Mouse (Mus musculus) CH12.LX (cell line): ENCODE measurements at regions not wholly inside any gene's neighbourhood (a gene's known extent, or its start where the extent isn't known, plus 50 kb on each side); places are given as distances from the start of the nearest gene placed in this dataset.

Experiments
- DNase-seq: peaks from one replicate; pipeline ENCODE4 v3.0.0-alpha.2; 2013; ENCODE audit errors: extremely low read depth
- H3K27ac ChIP-seq: 2 replicates; pipeline ENCODE4 v1.5.1; 2012; ENCODE audit warnings: low read depth, mild to moderate bottlenecking, control low read depth, moderate library complexity; ENCODE audit not compliant: insufficient read depth
- H3K27me3 ChIP-seq: replicated peaks from 2 replicates; pipeline ENCODE3; 2012; ENCODE audit warnings: inconsistent platforms
- H3K36me3 ChIP-seq, 2 experiments: replicated peaks in 1 of 2; 2 replicates each; pipeline versions ENCODE3 to v1.6.1; 2012; ENCODE audit warnings: inconsistent platforms in 1 of 2, low read length in 1 of 2, mild to moderate bottlenecking in 1 of 2, mixed read lengths in 1 of 2, moderate library complexity in 1 of 2; ENCODE audit not compliant: control insufficient read depth in 1 of 2, insufficient read depth in 1 of 2
- H3K4me1 ChIP-seq, 2 experiments: 2 replicates each; pipeline ENCODE4 v1.6.1; 2012; ENCODE audit warnings: inconsistent platforms in 1 of 2, moderate library complexity in 1 of 2; ENCODE audit not compliant: insufficient read depth in 2 of 2, control insufficient read depth in 1 of 2
- H3K4me2 ChIP-seq: 2 replicates; pipeline ENCODE4 v1.6.1; 2012; ENCODE audit warnings: low read depth, mild to moderate bottlenecking, control low read depth; ENCODE audit not compliant: poor library complexity, insufficient read depth, severe bottlenecking
- H3K4me3 ChIP-seq, 3 experiments: fragments of 150-350 bp in 1 of 3; sonication (generic) in 1 of 3; replicated peaks in 1 of 3; 2 replicates each; pipeline versions ENCODE3 to v1.5.1; 2011 to 2012; ENCODE audit warnings: low read depth in 2 of 3, low read length in 2 of 3, mild to moderate bottlenecking in 2 of 3, moderate library complexity in 2 of 3, control low read depth in 1 of 3, improper control_type of control experiment in 1 of 3, inconsistent platforms in 1 of 3, mixed read lengths in 1 of 3; ENCODE audit not compliant: poor library complexity in 1 of 3
- H3K79me2 ChIP-seq: replicated peaks from 2 replicates; pipeline ENCODE4 v1.6.1; 2012; ENCODE audit warnings: mild to moderate bottlenecking, moderate library complexity; ENCODE audit not compliant: control insufficient read depth, poor library complexity, insufficient read depth, severe bottlenecking; ENCODE audit errors: extremely low read depth
- H3K9ac ChIP-seq: 2 replicates; pipeline ENCODE4 v1.6.1; 2012; ENCODE audit warnings: low read depth, mild to moderate bottlenecking, control low read depth, moderate library complexity; ENCODE audit not compliant: insufficient read depth
- H3K9me3 ChIP-seq: replicated peaks from 2 replicates; pipeline ENCODE3; 2012; ENCODE audit warnings: low read length, inconsistent platforms, mixed read lengths
- BHLHE40 ChIP-seq: IDR thresholded peaks from 2 replicates; pipeline ENCODE4 v1.6.1; 2011; ENCODE audit warnings: mild to moderate bottlenecking, low read depth, low read length, improper control_type of control experiment
- CHD1 ChIP-seq: IDR thresholded peaks from 2 replicates; pipeline ENCODE4 v1.6.1; 2012; ENCODE audit warnings: low read depth, low read length, improper control_type of control experiment, inconsistent platforms
- CHD2 ChIP-seq: IDR thresholded peaks from 2 replicates; pipeline ENCODE4 v1.6.1; 2011; ENCODE audit warnings: low read length, improper control_type of control experiment
- CTCF ChIP-seq, 2 experiments: IDR thresholded peaks in 1 of 2; conservative IDR thresholded peaks in 1 of 2; 2 replicates each; pipeline ENCODE4 v1.5.1; 2011 to 2012; ENCODE audit warnings: low read depth in 2 of 2, low read length in 2 of 2, improper control_type of control experiment in 1 of 2, inconsistent platforms in 1 of 2, mild to moderate bottlenecking in 1 of 2, moderate library complexity in 1 of 2
- E2F4 ChIP-seq: IDR thresholded peaks from 2 replicates; pipeline ENCODE4 v1.6.1; 2011; ENCODE audit warnings: low read depth, low read length, improper control_type of control experiment; ENCODE audit not compliant: insufficient replicate concordance
- EP300 ChIP-seq: IDR thresholded peaks from 2 replicates; pipeline ENCODE4 v1.6.1; 2011; ENCODE audit warnings: low read length, improper control_type of control experiment
- ETS1 ChIP-seq: conservative IDR thresholded peaks from 2 replicates; pipeline ENCODE4 v1.6.1; 2012; ENCODE audit warnings: low read depth, mild to moderate bottlenecking, inconsistent platforms, low read length, improper control_type of control experiment, moderate library complexity
- IRF4 ChIP-seq: IDR thresholded peaks from 2 replicates; pipeline ENCODE4 v1.6.1; 2014; ENCODE audit warnings: low read depth, mild to moderate bottlenecking, inconsistent platforms, low read length, improper control_type of control experiment
- JUN ChIP-seq: IDR thresholded peaks from 2 replicates; pipeline ENCODE4 v1.6.1; 2011; ENCODE audit warnings: low read depth, mild to moderate bottlenecking, low read length, improper control_type of control experiment, moderate library complexity; ENCODE audit not compliant: insufficient read depth
- JUND ChIP-seq: conservative IDR thresholded peaks from 2 replicates; pipeline ENCODE4 v1.6.1; 2011; ENCODE audit warnings: low read depth, low read length, improper control_type of control experiment
- MAX ChIP-seq: IDR thresholded peaks from 2 replicates; pipeline ENCODE4 v1.6.1; 2011; ENCODE audit warnings: low read length, improper control_type of control experiment
- MAZ ChIP-seq: IDR thresholded peaks from 2 replicates; pipeline ENCODE4 v1.6.1; 2012; ENCODE audit warnings: low read depth, mild to moderate bottlenecking, inconsistent platforms, low read length, improper control_type of control experiment, moderate library complexity
- MEF2A ChIP-seq: IDR thresholded peaks from 2 replicates; pipeline ENCODE4 v1.6.1; 2014; ENCODE audit warnings: low read depth, mild to moderate bottlenecking, inconsistent platforms, low read length, improper control_type of control experiment, borderline replicate concordance
- MXI1 ChIP-seq: IDR thresholded peaks from 2 replicates; pipeline ENCODE4 v1.6.1; 2011; ENCODE audit warnings: mild to moderate bottlenecking, low read depth, low read length, improper control_type of control experiment
- NELFE ChIP-seq: IDR thresholded peaks from 2 replicates; pipeline ENCODE4 v1.6.1; 2011; ENCODE audit warnings: low read depth, low read length, improper control_type of control experiment
- PAX5 ChIP-seq: IDR thresholded peaks from 2 replicates; pipeline ENCODE4 v1.6.1; 2012; ENCODE audit warnings: low read length, inconsistent platforms, mixed read lengths
- POLR2A ChIP-seq: IDR thresholded peaks from 2 replicates; pipeline ENCODE4 v1.6.1; 2011; ENCODE audit warnings: low read depth, mild to moderate bottlenecking, improper control_type of control experiment, low read length
- RAD21 ChIP-seq: IDR thresholded peaks from 2 replicates; pipeline ENCODE4 v1.6.1; 2011; ENCODE audit warnings: low read depth, mild to moderate bottlenecking, low read length, improper control_type of control experiment, moderate library complexity
- RCOR1 ChIP-seq: conservative IDR thresholded peaks from 2 replicates; pipeline ENCODE4 v1.6.1; 2012; ENCODE audit warnings: low read depth, mild to moderate bottlenecking, inconsistent platforms, low read length, improper control_type of control experiment
- SIN3A ChIP-seq: IDR thresholded peaks from 2 replicates; pipeline ENCODE4 v1.6.1; 2012; ENCODE audit warnings: low read length, improper control_type of control experiment, inconsistent platforms
- SMC3 ChIP-seq: IDR thresholded peaks from 2 replicates; pipeline ENCODE4 v1.6.1; 2011; ENCODE audit warnings: low read depth, low read length, improper control_type of control experiment
- TCF12 ChIP-seq: IDR thresholded peaks from 2 replicates; pipeline ENCODE4 v1.6.1; 2014; ENCODE audit warnings: low read depth, mild to moderate bottlenecking, inconsistent platforms, low read length, improper control_type of control experiment
- USF2 ChIP-seq: conservative IDR thresholded peaks from 2 replicates; pipeline ENCODE4 v1.6.1; 2011; ENCODE audit warnings: low read depth, low read length, improper control_type of control experiment
- ZMIZ1 ChIP-seq: IDR thresholded peaks from 2 replicates; pipeline ENCODE4 v1.6.1; 2012; ENCODE audit warnings: low read depth, mild to moderate bottlenecking, inconsistent platforms, low read length, improper control_type of control experiment
- dilution Hi-C: fragments of 300-500 bp; cut with MboI; formaldehyde crosslinking; loops from 2 replicates; pipeline ENCODE4 v1.14.3; 2020; ENCODE audit warnings: low sequenced_read_pairs; ENCODE audit not compliant: extremely low pct_unique_long_range_greater_than_20kb, extremely low pct_ligation_motif_present
- in situ Hi-C: fragments of 300-500 bp; cut with MboI; formaldehyde crosslinking; loops from 3 replicates; pipeline ENCODE4 v1.14.3; 2019; ENCODE audit warnings: low sequenced_read_pairs, low pct_ligation_motif_present, low pct_unique_long_range_greater_than_20kb, mixed read lengths

DNA sequence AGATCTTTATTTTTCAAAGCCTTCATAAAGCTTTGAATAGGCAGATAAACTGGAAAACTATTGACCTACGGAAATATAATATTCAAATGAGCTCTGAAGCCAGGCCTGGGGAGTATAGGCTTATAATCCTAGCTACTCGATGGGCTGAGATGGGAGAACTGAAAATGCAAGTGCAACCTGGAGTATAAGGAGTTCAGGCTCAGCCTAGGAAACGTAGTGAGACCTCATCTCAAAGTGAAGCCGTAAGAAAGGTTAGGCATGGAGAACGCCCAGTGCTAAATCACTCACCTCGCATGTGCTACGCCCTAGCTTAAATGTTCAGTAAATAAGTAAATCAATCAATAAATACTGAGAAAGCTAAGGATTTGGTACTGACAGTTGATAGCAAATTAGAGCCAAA is 432.5 kb upstream of the Ubash3b start:
- Histone ChIP-seq H3K9me3 (no peaks in the 10 kb centered on the region), H3K27ac (no peak overlapping the region), H3K27me3 (no peaks in the 10 kb centered on the region), H3K9ac (no peak overlapping the region), H3K4me2 (no peak overlapping the region), H3K79me2 (no peaks in the 10 kb centered on the region), H3K36me3 (no peaks in the 10 kb centered on the region), H3K4me1 (no peaks in the 10 kb centered on the region), H3K4me3 (no peak overlapping the region)
- TF ChIP-seq ZMIZ1: no peak
- no peak for TF ChIP-seq JUN
- TF ChIP-seq CTCF (conservative IDR thresholded peaks at IDR 0.05 in 1 of 2, IDR thresholded peaks at IDR 0.05 in 1 of 2; ENCODE audit: low read depth in 2 of 2, low read length in 2 of 2): no peak
- TF ChIP-seq PAX5: no peak
- no peak for TF ChIP-seq RCOR1
- no peak for TF ChIP-seq SMC3
- no peak for TF ChIP-seq NELFE
- no peak for TF ChIP-seq POLR2A
- TF ChIP-seq E2F4: no peak
- TF ChIP-seq CHD1: no peak
- no peak for TF ChIP-seq CHD2
- TF ChIP-seq MAX: no peak
- no peak for TF ChIP-seq BHLHE40
- no peak for TF ChIP-seq ETS1
- no peak for TF ChIP-seq MAZ
- no peak for TF ChIP-seq MXI1
- DNase-seq: no peak
- dilution Hi-C loops: no loop called here
- in situ Hi-C loops: no loop called here

DNA sequence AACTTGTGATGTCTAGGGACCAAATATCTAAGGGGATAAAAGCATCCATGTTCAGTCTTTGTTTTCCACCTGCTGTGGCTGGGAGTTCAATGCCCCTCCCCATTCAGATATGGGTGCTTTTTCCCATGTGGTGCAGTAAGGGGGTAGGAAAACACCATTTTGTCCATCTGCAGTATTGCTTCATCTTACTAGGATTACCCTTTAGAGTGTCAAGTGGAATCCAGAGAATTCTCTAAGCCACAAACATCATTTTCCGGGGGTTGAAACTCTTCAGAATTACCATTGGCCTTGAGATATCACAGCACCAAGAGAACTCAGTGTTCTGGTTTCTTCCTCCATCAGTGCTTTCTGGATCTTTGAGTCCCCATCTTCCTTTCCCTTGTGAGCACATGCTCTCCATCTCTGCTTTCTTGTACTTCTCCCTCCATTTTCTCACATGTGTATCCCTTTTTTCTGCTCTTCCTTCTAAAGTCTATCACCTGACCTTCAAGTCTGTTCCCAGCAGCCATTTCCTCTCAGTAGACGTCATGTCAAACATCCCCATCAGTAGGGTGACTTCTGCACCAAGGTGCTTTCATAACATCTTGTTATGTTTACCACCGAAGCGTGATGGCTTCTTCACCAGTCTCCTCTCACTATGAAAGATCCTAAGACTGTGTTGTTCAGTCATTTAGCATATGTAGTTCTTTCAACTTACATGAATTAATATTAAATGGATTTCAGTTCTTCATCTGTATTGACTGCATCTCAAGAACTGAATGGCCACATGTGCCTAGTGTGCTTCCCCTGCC is 431.6 kb upstream of the Ubash3b start:
- in situ Hi-C loops: no loop called here
- Histone ChIP-seq H3K27me3 (no peaks in the 10 kb centered on the region), H3K79me2 (no peaks in the 10 kb centered on the region), H3K4me3 (no peak overlapping the region), H3K27ac (no peak overlapping the region), H3K4me2 (no peak overlapping the region), H3K4me1 (no peaks in the 10 kb centered on the region), H3K9me3 (no peaks in the 10 kb centered on the region), H3K36me3 (no peaks in the 10 kb centered on the region), H3K9ac (no peak overlapping the region)
- TF ChIP-seq TCF12 (no peak), SMC3 (no peak), E2F4 (no peak), NELFE (no peak), JUND (no peak), PAX5 (no peak), MEF2A (no peak), SIN3A (no peak), CHD1 (no peak), IRF4 (no peak), RAD21 (no peak), USF2 (no peak), CTCF (conservative IDR thresholded peaks at IDR 0.05 in 1 of 2, IDR thresholded peaks at IDR 0.05 in 1 of 2; ENCODE audit: low read depth in 2 of 2, low read length in 2 of 2) (no peak), EP300 (no peak)
- DNase-seq: no peak
- dilution Hi-C loops: no loop called here
